Mouse (Mus musculus): ENCODE data around the gene Lhfp. TPM values are rescaled to one million over a fixed set of nuclear protein-coding genes. Genes with fewer than 3 reads are reported as not detected.

Lhfp gene
- total RNA-seq, 4 experiments from 2014 or later = 5.4 to 10.3 (median 7.5) TPM

DNA sequence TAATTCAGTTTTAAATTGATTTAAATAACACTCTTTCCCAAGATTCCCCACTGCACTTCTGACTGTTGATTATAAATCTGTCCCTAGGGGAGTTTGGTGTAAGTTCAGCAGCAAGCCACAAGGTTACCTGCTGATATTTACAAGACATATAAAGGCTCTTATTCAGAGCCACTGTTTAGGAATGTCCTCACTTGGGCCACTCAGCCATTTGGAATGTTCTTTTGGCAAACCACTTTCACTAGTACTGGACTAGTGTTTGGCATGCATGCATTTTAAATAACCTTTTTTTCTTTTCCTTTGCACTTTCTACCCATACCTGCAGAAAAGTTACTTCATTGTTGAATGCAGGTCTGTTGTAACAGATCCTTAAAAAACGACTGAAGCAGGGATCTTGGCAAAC, 109.8 kb downstream of the Lhfp start:
- DNase-seq (ENCODE audit: low spot score in 2 of 2) = no peak

- no peak for DNase-seq (ENCODE audit: low spot score in 2 of 2)
These were observed 110.3 kb downstream of the Lhfp start for GRCm38 (mm10) chr3:53151607-53152006.

GRCm38 (mm10) chr3:53161963-53162362, 120.6 kb downstream of the Lhfp start:
- DNase-seq (ENCODE audit: low spot score in 2 of 2) = no peak

- peak; percentile 9 to 12 for DNase-seq (ENCODE audit: low spot score in 2 of 2)
These were observed 124.0 kb downstream of the Lhfp start for GRCm38 (mm10) chr3:53165281-53165680.

GRCm38 (mm10) chr3:53166001-53166400, 124.7 kb downstream of the Lhfp start:
- DNase-seq (ENCODE audit: low spot score in 2 of 2) = no peak

GRCm38 (mm10) chr3:53169486-53169885, 128.2 kb downstream of the Lhfp start:
- DNase-seq (ENCODE audit: low spot score in 2 of 2) = no peak

GRCm38 (mm10) chr3:53173310-53174063, 132.2 kb downstream of the Lhfp start:
- DNase-seq (ENCODE audit: low spot score in 2 of 2) = no peak

- no peak for DNase-seq (ENCODE audit: low spot score in 2 of 2)
These were observed 138.6 kb downstream of the Lhfp start for GRCm38 (mm10) chr3:53179936-53180335.

- no peak for DNase-seq (ENCODE audit: low spot score in 2 of 2)
These were observed 144.1 kb downstream of the Lhfp start for GRCm38 (mm10) chr3:53185439-53185838.

GRCm38 (mm10) chr3:53193441-53193840, 152.1 kb downstream of the Lhfp start:
- no peak for DNase-seq (ENCODE audit: low spot score in 2 of 2)

DNA sequence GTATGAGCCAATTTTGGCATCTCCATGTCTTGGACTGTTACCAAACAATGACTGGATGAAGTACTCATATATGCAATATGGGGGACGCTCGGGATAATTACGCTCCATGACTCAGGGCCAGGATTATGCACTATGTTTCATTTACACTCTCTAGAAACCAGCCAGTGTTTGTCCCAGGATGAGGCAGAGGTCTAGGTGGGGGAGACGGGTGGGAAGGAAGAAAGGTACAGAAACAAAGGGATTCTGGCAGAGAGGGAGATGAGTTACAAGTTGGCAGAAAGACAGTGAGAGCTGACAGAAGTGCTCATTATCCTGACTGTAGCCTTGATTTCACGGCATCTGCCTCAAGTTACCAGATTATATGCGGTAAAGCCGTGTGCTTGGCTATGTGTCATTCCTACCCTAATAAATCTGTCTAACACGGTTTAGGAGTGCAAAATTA, 154.4 kb downstream of the Lhfp start:
- DNase-seq (ENCODE audit: low spot score in 2 of 2) = no peak

- DNase-seq (ENCODE audit: low spot score in 2 of 2) = no peak
These were observed 158.8 kb downstream of the Lhfp start for GRCm38 (mm10) chr3:53200175-53200574.

GRCm38 (mm10) chr3:53200853-53201252, 159.5 kb downstream of the Lhfp start:
- DNase-seq (ENCODE audit: low spot score in 2 of 2) = no peak

DNA sequence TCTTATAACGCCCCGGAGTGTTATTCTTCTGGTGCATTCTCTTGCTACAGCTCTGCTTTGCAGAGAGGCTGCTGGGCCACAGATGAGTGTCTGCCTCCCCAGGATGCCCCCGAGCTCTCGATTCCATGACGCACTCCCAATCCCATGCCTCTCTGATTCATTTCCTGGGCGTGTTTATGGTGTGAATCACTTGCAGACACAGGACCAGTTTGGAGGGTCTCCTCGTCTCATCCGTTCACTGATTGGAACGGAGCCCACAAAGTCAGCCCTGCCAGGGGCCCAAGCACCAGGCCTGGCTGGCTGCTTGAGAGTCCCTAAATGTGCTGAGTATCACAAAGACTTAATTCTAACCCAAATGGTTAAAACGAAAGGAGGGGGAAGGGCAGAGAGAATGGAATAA, 160.3 kb downstream of the Lhfp start:
- DNase-seq (ENCODE audit: low spot score in 2 of 2) = no peak

DNA sequence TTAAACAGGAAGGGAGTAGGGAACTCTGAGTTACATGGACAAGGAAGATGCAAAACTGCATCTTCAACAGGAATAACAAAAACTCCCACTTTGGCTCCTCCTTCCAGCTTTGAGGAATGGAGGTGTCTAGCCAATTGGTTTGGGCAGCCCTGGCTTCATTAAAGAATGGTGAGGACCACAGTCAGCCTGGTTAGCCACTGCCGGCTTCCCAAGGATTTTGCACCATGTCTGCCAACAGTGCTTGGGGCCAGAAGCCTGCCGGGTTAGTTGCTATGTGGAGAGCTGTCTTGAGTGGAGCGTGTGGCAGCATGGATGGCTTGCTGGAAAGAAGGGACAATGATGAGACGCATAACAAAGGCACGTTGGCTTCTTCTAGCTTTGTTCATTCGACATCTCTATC, 160.9 kb downstream of the Lhfp start:
- DNase-seq (ENCODE audit: low spot score in 2 of 2) = no peak

- no peak for DNase-seq (ENCODE audit: low spot score in 2 of 2)
These were observed 161.4 kb downstream of the Lhfp start for GRCm38 (mm10) chr3:53202698-53203097.

GRCm38 (mm10) chr3:53203656-53204055, 162.3 kb downstream of the Lhfp start:
- no peak for DNase-seq (ENCODE audit: low spot score in 2 of 2)

GRCm38 (mm10) chr3:53204348-53204984, 163.1 kb downstream of the Lhfp start:
- no peak for DNase-seq (ENCODE audit: low spot score in 2 of 2)

DNA sequence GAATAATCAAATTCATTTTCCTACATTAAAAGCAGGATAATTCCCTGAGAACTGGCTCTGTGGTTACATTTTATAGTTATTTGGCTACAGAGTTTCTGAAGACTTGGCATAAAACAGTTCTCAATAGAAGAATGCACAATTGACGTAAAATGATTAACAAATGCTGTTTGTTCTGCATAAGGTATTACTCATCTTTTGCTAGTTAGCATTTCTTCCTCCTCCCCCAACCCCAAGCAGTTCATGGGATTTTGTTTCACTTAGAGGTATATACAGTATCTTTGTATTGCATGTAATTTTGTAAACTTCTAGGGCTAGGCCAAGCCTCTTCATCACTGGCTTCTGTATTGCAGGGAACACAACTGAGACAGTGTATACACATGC, 163.6 kb downstream of the Lhfp start:
- DNase-seq (ENCODE audit: low spot score in 2 of 2) = no peak

DNA sequence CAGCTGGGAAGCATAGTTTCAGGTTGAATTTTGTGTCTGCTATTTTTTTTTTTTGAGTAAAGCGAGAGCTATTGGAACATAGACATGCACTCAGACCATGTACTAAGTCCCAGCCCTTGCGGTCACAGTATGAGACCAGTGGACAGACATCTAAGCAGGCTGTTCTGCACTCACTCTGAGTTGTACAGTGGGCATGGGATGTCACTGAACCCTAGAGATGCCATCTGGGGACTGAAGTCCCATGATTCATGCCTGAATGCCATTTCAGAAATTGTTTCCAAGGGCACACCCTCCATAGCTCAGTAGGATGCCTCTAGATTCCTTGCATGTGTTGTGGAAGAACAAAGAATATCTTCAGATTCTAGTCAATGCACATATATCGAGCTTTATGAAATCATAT, 164.4 kb downstream of the Lhfp start:
- DNase-seq (ENCODE audit: low spot score in 2 of 2) = no peak

GRCm38 (mm10) chr3:53206509-53207224, 165.3 kb downstream of the Lhfp start:
- no peak for DNase-seq (ENCODE audit: low spot score in 2 of 2)

DNA sequence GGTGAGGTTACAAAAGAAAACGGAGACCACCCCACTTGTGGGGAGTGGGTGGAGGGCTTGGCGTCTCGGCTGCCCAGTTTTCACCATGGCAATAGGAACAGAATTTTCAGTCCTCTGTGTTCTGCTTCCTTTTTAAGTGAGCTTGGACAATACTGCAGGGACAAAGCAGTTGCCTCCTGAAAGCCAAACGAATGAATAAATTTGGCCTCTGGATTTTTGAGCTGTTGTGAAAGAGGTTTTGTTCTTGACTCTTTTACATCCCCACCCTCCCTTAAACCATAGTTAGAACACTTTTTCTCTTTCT, 165.8 kb downstream of the Lhfp start:
- no peak for DNase-seq (ENCODE audit: low spot score in 2 of 2)

Data from gastrocnemius, adult 8-10 months (tissue).